Mouse (Mus musculus): ENCODE data around the gene C4b.

Gene C4b

GRCm38 (mm10) chr17:34700671-34701071 lies 43.0 kb downstream of the C4b start:
- CTCF ChIA-PET = no interaction called here

- CTCF ChIA-PET = no interaction called here
These were observed 43.9 kb downstream of the C4b start for GRCm38 (mm10) chr17:34699575-34700408.

- CTCF ChIA-PET = no interaction called here
These were observed 50.8 kb downstream of the C4b start for GRCm38 (mm10) chr17:34692906-34693305.

GRCm38 (mm10) chr17:34690458-34690857 lies 53.2 kb downstream of the C4b start:
- CTCF ChIA-PET = no interaction called here

- CTCF ChIA-PET = no interaction called here
These were observed 54.8 kb downstream of the C4b start for GRCm38 (mm10) chr17:34688889-34689288.

GRCm38 (mm10) chr17:34685120-34686110 lies 58.3 kb downstream of the C4b start:
- CTCF ChIA-PET = no interaction called here

GRCm38 (mm10) chr17:34684253-34684893 lies 59.3 kb downstream of the C4b start:
- CTCF ChIA-PET = interaction anchor here (0.6 kb wide), 1 partner anchor 16 kb away, joined by 6 read pairs; no protein-coding TSS in a partner anchor

GRCm38 (mm10) chr17:34683686-34684220 lies 59.9 kb downstream of the C4b start:
- CTCF ChIA-PET = interaction anchor here (0.6 kb wide), 1 partner anchor 15 kb away, joined by 6 read pairs; no protein-coding TSS in a partner anchor

GRCm38 (mm10) chr17:34683179-34683578 lies 60.5 kb downstream of the C4b start:
- CTCF ChIA-PET = no interaction called here

GRCm38 (mm10) chr17:34681881-34682536 lies 61.7 kb downstream of the C4b start:
- CTCF ChIA-PET = no interaction called here

- CTCF ChIA-PET = no interaction called here
These were observed 62.5 kb downstream of the C4b start for GRCm38 (mm10) chr17:34681132-34681571.

GRCm38 (mm10) chr17:34680621-34681020 lies 63.1 kb downstream of the C4b start:
- CTCF ChIA-PET = interaction anchor here (0.7 kb wide), 1 partner anchor 815 kb away, joined by 3 read pairs; no protein-coding TSS in a partner anchor

- CTCF ChIA-PET = interaction anchor here (0.7 kb wide), 1 partner anchor 814 kb away, joined by 3 read pairs; no protein-coding TSS in a partner anchor
These were observed 63.5 kb downstream of the C4b start for GRCm38 (mm10) chr17:34680191-34680590.
